Mouse (Mus musculus) layer of hippocampus, postnatal 10 days (tissue): ENCODE results near the gene Fastk. TPM values are rescaled to one million over a fixed set of nuclear protein-coding genes. Genes with fewer than 3 reads are reported as not detected.

Experiments
- DNase-seq, 2 experiments: peaks; one replicate each; pipeline ENCODE4 v3.0.0; 2021; ENCODE audit warnings: low spot score in 2 of 2
- long read RNA-seq: library from polyadenylated mRNA; stranded (forward); transcript quantifications from one replicate; pipeline ENCODE4 v2.0.0, GENCODE M21; 2023
- total RNA-seq, 2 experiments: library from RNA; stranded (reverse); gene quantifications; 2 replicates each; pipeline ENCODE4 v1.2.3; 2021

Fastk gene
- 100 to 1,000 TPM in 1 of 2 experiments, 10 to 100 TPM in 1; 87.4 to 111 TPM for total RNA-seq
- long read RNA-seq, transcript Fastk-201 (10 exons, 1,893 nt) = major isoform, 99 of 163 reads
- long read RNA-seq, transcript Fastk-213 (9 exons, 2,552 nt) = minor isoform, 8 of 163 reads
- long read RNA-seq, partial matches to known transcripts = 9 of 163 reads
- long read RNA-seq, other reads (novel, unspliced or antisense) = 46 of 163 reads

- peak; percentile 93 to 96 for DNase-seq
Observed at GRCm38 (mm10) chr5:24444746-24445427, at the start of gene Fastk. Fastk (minus strand) TSS chr5:24445287.

- DNase-seq = no peak
Observed at GRCm38 (mm10) chr5:24492546-24493285, 47.6 kb upstream of the Fastk start.

GRCm38 (mm10) chr5:24490413-24490920 is 45.4 kb upstream of the Fastk start:
- DNase-seq = no peak

- no peak for DNase-seq
Observed at GRCm38 (mm10) chr5:24486738-24487137, 41.7 kb upstream of the Fastk start.

GRCm38 (mm10) chr5:24486097-24486496 is 41.0 kb upstream of the Fastk start:
- peak; percentile 89 to 92 for DNase-seq

GRCm38 (mm10) chr5:24484963-24485362 is 39.9 kb upstream of the Fastk start:
- DNase-seq = peak in 1 of 2 experiments; percentile 41

- DNase-seq = peak; percentile 67 to 69
Observed at GRCm38 (mm10) chr5:24483326-24483725, 38.2 kb upstream of the Fastk start.

- DNase-seq = no peak
Observed at GRCm38 (mm10) chr5:24482247-24483079, 37.4 kb upstream of the Fastk start.

- peak; percentile 77 to 80 for DNase-seq
Observed at GRCm38 (mm10) chr5:24481647-24482046, 36.6 kb upstream of the Fastk start.

- DNase-seq = no peak
Observed at GRCm38 (mm10) chr5:24477909-24478308, 32.8 kb upstream of the Fastk start.

- no peak for DNase-seq
Observed at GRCm38 (mm10) chr5:24475476-24476241, 30.6 kb upstream of the Fastk start.

GRCm38 (mm10) chr5:24474723-24475261 is 29.7 kb upstream of the Fastk start:
- peak; percentile 59 to 74 for DNase-seq

GRCm38 (mm10) chr5:24474025-24474722 is 29.1 kb upstream of the Fastk start:
- no peak for DNase-seq

- no peak for DNase-seq
Observed at GRCm38 (mm10) chr5:24472884-24473619, 28.0 kb upstream of the Fastk start.

- peak; percentile 71 to 82 for DNase-seq
Observed at GRCm38 (mm10) chr5:24470600-24470999, 25.5 kb upstream of the Fastk start.

GRCm38 (mm10) chr5:24466762-24467161 is 21.7 kb upstream of the Fastk start:
- no peak for DNase-seq

GRCm38 (mm10) chr5:24455613-24456012 is 10.5 kb upstream of the Fastk start:
- DNase-seq = no peak

- no peak for DNase-seq
Observed at GRCm38 (mm10) chr5:24455076-24455475, 10.0 kb upstream of the Fastk start.

- no peak for DNase-seq
Observed at GRCm38 (mm10) chr5:24453985-24454303, 8.9 kb upstream of the Fastk start.
